Mouse (Mus musculus) embryonic facial prominence, embryonic 10.5 days (tissue): ENCODE results near the gene Aldob. TPM values are rescaled to one million over a fixed set of nuclear protein-coding genes. Genes with fewer than 3 reads are reported as not detected.
A peak's percentile ranks its signal among the peaks of the same experiment; 100 is the strongest.

Source experiments
- DNase-seq: peaks from one replicate; pipeline ENCODE4 v3.0.0-alpha.2; 2017; ENCODE audit warnings: low spot score
- H3K27ac ChIP-seq: fragments of 300-500 bp; sonication (generic); replicated peaks from 2 replicates; pipeline ENCODE4 v1.5.1; 2016; ENCODE audit warnings: mild to moderate bottlenecking
- H3K27me3 ChIP-seq: fragments of 300-500 bp; sonication (generic); replicated peaks from 2 replicates; pipeline ENCODE4 v1.6.1; 2016; ENCODE audit warnings: low read depth, mild to moderate bottlenecking; ENCODE audit not compliant: poor library complexity, severe bottlenecking
- H3K36me3 ChIP-seq: fragments of 300-500 bp; sonication (generic); replicated peaks from 2 replicates; pipeline ENCODE4 v1.6.1; 2016; ENCODE audit warnings: mild to moderate bottlenecking, moderate library complexity
- H3K4me1 ChIP-seq: fragments of 300-500 bp; sonication (generic); 2 replicates; pipeline ENCODE4 v1.6.1; 2016
- H3K4me3 ChIP-seq: fragments of 300-500 bp; sonication (generic); 2 replicates; pipeline ENCODE4 v1.5.1; 2016; ENCODE audit warnings: mild to moderate bottlenecking, moderate library complexity
- H3K9me3 ChIP-seq: fragments of 300-500 bp; sonication (generic); 2 replicates; pipeline ENCODE4 v1.6.1; 2016; ENCODE audit warnings: mild to moderate bottlenecking
- WGBS: fragments of 180-500 bp; shearing (Covaris S2); methylation state at CpG from one replicate; pipeline ENCODE4 v1.1.7; 2016; 5-methylcytosine and 5-hydroxymethylcytosine counted together
- polyA plus RNA-seq: library from polyadenylated mRNA; unstranded; fragments of >200 nt; fragmentation: Nextera tagmentation; extraction: Ambion mirVana; gene quantifications from 2 replicates; pipeline ENCODE4 v1.2.1, GENCODE M21; 2016

The Aldob gene
- polyA plus RNA-seq, 1 experiment from 2014 or later = not detected

GRCm38 (mm10) chr4:49558181-49558580, 8.8 kb upstream of the Aldob start:
- no peaks in the 10 kb centered on the region for H3K27me3 ChIP-seq
- no peaks in the 10 kb centered on the region for H3K4me1 ChIP-seq
- no peak overlapping the region for H3K27ac ChIP-seq
- no peak for DNase-seq
- 79% methylated on average over 2 of the region's 2 CpGs for WGBS
- H3K36me3 ChIP-seq = no peaks in the 10 kb centered on the region
- no peak overlapping the region for H3K4me3 ChIP-seq
- no peaks in the 10 kb centered on the region for H3K9me3 ChIP-seq

DNA sequence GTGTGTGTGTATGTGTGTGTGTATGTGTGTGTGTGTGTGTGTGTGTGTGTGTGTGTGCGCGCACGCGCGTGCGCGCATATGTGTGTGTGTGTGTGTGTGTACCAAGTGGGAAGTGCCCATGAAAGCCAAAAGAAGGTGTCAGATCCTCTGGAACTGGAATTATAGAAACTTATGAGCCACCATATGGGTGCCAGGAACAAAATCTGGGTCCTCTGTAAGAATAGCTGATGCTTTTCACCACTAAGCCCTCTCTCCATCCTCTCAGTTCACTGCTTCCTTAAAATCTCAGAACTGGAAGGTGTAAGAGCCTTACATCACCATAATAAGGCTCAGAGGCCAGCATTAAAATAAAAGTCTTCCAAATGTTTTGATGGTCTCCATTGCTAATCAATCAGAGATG, 8.0 kb upstream of the Aldob start:
- H3K27ac ChIP-seq = no peak overlapping the region
- no peak overlapping the region for H3K4me3 ChIP-seq
- H3K4me1 ChIP-seq = no peaks in the 10 kb centered on the region
- H3K9me3 ChIP-seq = no peaks in the 10 kb centered on the region
- 99% methylated on average over 7 of the region's 7 CpGs for WGBS
- H3K36me3 ChIP-seq = no peaks in the 10 kb centered on the region
- DNase-seq = no peak
- no peaks in the 10 kb centered on the region for H3K27me3 ChIP-seq

DNA sequence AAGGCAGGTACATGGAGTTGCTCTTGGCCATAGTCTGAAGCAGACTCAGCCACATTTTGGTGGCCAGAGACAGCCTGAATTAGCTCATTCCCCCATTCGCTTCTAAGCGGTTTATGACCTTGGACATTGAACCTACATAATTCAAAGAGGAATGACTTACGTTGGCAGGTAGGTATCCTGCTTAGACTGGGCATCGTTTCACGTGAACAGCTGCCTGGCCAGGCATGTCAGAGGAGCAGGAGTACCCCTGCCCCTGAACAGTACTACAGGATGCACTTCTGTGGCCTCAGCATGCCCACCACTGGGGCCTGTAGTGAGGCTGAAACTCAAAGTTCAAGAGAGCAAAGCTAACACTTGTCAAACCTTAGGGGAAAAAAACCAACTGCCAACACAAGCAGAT, 4.0 kb upstream of the Aldob start:
- H3K4me3 ChIP-seq = no peak overlapping the region
- H3K9me3 ChIP-seq = no peaks in the 10 kb centered on the region
- no peak for DNase-seq
- WGBS = 91% methylated on average over 5 of the region's 5 CpGs
- H3K4me1 ChIP-seq = no peaks in the 10 kb centered on the region
- no peak overlapping the region for H3K27ac ChIP-seq
- no peaks in the 10 kb centered on the region for H3K27me3 ChIP-seq
- H3K36me3 ChIP-seq = no peaks in the 10 kb centered on the region

DNA sequence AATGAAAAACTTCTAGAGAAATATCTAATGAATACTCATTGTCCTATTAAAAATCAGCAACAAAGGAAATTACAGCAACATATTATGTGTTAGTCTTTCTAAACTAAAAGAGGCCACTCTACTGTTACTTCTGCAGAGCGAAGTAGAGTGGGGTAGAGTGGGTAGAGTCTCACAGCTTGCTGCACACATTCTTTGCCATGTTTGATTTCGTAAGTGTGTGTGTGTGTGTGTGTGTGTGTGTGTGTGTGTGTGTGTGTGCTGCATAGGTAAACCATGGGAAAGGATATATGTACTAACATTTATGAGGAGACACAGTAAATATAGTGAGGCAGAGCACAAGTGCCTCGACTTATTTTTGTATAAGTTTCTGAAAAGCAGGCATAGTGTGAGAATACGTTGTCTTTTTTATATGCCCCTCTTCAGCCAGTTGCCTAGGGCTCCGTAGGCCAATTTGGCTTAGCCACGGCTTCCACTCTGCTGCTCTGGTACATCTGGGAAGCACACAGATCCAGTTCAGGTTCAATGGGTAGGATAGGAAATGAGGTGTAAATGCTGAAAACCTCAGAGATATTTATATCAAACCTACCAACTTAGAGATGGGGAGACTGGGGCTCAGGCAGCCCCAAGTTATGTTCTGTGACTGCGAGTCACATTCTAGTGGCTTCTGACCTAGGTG, 1.7 kb downstream of the Aldob start:
- no peak overlapping the region for H3K4me3 ChIP-seq
- no peak for DNase-seq
- H3K36me3 ChIP-seq = no peaks in the 10 kb centered on the region
- 88% methylated on average over 7 of the region's 7 CpGs for WGBS
- no peak overlapping the region for H3K27ac ChIP-seq
- H3K4me1 ChIP-seq = no peaks in the 10 kb centered on the region
- H3K9me3 ChIP-seq = no peaks in the 10 kb centered on the region
- no peaks in the 10 kb centered on the region for H3K27me3 ChIP-seq

DNA sequence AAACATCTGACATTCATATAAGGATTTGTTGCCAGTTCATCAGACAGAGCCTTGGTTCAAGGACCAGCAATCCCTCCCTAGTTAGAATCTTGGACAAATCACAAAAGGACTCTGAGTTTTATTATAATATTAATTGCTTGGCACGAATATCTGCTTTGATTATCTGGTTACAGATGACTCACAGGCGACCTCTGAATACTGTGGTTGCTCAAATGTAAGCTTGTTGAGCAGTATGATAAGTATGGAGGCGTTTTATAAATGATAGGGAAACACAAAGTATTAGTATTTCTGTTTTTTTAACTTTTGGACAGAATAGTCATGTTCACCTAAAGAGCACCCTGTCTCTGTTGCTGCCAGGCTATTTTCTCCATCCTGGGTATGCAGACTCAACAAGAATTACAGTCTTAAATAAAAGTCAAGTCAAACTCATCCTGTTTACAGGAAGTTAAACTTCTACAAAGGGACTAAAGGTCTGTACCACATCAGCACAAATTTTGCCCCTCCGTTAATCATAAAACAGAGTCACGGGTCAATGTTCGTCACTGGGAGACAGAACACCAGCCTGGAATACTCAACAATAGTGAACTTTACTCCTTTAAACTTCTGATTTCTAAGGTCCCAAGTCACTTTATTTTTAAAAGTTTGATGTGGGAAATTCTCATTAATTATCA, 2.3 kb downstream of the Aldob start:
- Histone ChIP-seq H3K9me3 (no peaks in the 10 kb centered on the region), H3K4me3 (no peak overlapping the region), H3K36me3 (no peaks in the 10 kb centered on the region), H3K4me1 (no peaks in the 10 kb centered on the region), H3K27me3 (no peaks in the 10 kb centered on the region), H3K27ac (no peak overlapping the region)
- 78% methylated on average over 6 of the region's 6 CpGs for WGBS
- DNase-seq = no peak

DNA sequence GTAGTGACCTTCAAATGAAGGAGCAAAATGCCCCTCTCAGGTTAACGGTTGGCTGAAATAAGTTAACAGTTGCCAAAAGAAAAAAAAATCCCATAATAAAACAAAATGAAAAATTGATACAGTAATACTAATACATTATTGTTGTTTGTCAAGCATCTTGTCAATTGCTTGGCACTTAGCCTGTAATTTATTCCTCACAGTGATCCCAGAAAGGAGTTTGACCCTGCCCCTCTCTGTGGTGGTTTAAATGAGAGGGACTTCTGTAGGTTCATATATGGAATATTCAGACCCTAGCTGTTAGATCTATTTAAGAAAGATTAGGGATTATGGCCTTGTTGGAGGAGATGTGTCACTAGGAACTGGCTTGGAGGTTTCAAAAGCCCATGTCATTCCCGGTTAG, 3.3 kb downstream of the Aldob start:
- H3K27me3 ChIP-seq = no peaks in the 10 kb centered on the region
- H3K27ac ChIP-seq = no peak overlapping the region
- 83% methylated on average over 2 of the region's 2 CpGs for WGBS
- no peak for DNase-seq
- H3K36me3 ChIP-seq = no peaks in the 10 kb centered on the region
- H3K9me3 ChIP-seq = no peaks in the 10 kb centered on the region
- no peak overlapping the region for H3K4me3 ChIP-seq
- no peaks in the 10 kb centered on the region for H3K4me1 ChIP-seq

GRCm38 (mm10) chr4:49540966-49541365, 8.4 kb downstream of the Aldob start:
- H3K4me3 ChIP-seq = no peak overlapping the region
- no peaks in the 10 kb centered on the region for H3K9me3 ChIP-seq
- WGBS = 77% methylated on average over 3 of the region's 3 CpGs
- no peak for DNase-seq
- H3K4me1 ChIP-seq = no peaks in the 10 kb centered on the region
- no peaks in the 10 kb centered on the region for H3K36me3 ChIP-seq
- H3K27me3 ChIP-seq = no peaks in the 10 kb centered on the region
- H3K27ac ChIP-seq = no peak overlapping the region

DNA sequence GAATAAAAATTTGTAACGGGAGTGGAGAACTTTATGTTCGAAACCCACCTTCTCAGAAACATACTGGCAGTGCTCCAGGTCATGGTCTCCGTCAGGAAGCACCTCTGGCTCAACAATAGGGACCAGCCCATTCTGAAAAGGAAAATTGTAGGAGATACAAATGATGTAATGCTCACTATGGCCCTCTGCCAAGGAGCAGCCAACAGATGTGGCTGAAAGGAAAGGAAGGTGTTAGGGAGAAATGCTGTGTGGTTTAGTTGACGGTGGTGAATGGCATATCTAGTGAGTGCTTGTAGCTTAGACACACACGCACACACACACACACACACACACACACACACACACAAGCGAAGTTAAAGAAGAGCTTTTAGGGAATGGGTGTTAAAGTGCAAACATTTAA, 9.7 kb downstream of the Aldob start:
- Histone ChIP-seq H3K27ac (no peak overlapping the region), H3K36me3 (no peaks in the 10 kb centered on the region), H3K9me3 (no peaks in the 10 kb centered on the region), H3K4me1 (no peaks in the 10 kb centered on the region), H3K27me3 (no peaks in the 10 kb centered on the region), H3K4me3 (no peak overlapping the region)
- no peak for DNase-seq
- 83% methylated on average over 6 of the region's 6 CpGs for WGBS

GRCm38 (mm10) chr4:49536671-49537070, 12.7 kb downstream of the Aldob start:
- H3K36me3 ChIP-seq = peaks cover 14% of the 10 kb centered on the region
- 81% methylated on average over 4 of the region's 4 CpGs for WGBS
- no peak for DNase-seq
- H3K4me3 ChIP-seq = no peak overlapping the region
- H3K4me1 ChIP-seq = no peaks in the 10 kb centered on the region
- H3K9me3 ChIP-seq = no peaks in the 10 kb centered on the region
- H3K27me3 ChIP-seq = no peaks in the 10 kb centered on the region
- H3K27ac ChIP-seq = no peak overlapping the region

DNA sequence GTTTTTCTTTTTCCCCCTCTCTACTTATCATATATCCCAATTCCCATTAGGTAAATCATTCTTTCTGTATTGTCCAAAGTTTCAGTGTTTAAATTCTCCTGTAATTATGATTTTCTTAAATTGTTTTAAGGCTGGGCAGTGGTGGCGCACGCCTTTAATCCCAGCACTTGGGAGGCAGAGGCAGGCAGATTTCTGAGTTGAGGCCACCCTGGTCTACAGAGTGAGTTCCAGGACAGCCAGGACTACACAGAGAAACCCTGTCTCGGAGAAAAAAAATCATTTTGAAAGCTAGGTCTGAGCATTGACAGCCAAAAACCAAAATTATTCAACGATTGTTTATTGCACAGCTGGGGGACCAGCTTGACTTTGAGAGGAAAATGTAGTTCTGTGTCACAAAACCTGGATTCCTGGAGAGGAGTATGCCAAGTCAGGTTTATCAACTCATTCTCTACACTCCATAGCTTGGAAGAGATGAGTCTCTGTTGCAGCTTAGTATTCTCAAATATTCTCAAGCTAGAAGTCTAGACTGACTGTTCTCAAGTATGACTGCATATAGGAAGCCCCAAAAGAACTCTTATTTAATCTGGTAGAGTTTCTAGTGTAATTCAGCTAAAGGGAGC, 13.6 kb downstream of the Aldob start:
- Histone ChIP-seq H3K27ac (no peak overlapping the region), H3K9me3 (no peaks in the 10 kb centered on the region), H3K36me3 (peaks cover 22% of the 10 kb centered on the region), H3K4me1 (no peaks in the 10 kb centered on the region), H3K27me3 (no peaks in the 10 kb centered on the region), H3K4me3 (no peak overlapping the region)
- DNase-seq = no peak
- 91% methylated on average over 4 of the region's 4 CpGs for WGBS

DNA sequence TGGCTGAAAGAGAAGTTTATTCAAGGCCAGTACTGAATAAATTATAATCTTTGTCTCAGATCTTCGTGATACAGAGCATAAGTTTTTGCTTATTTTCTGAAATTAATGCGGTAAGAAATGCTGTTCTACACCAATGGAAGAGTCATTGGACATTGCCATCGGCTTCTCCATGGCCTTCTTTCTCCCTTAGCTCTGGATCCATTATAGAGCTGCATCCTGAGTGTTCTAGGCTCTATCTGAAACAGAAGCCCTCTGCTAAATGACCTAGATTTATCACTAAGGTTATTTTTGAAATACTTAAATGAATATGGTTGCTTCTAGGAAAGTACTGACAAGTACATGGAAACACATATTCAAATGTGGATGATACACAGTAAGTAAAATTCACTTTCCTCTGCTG, 14.3 kb downstream of the Aldob start:
- H3K27ac ChIP-seq = no peak overlapping the region
- H3K4me1 ChIP-seq = no peaks in the 10 kb centered on the region
- peaks cover 5% of the 10 kb centered on the region for H3K9me3 ChIP-seq
- H3K27me3 ChIP-seq = no peaks in the 10 kb centered on the region
- DNase-seq = no peak
- peaks cover 29% of the 10 kb centered on the region for H3K36me3 ChIP-seq
- 90% methylated on average over 3 of the region's 3 CpGs for WGBS
- H3K4me3 ChIP-seq = no peak overlapping the region

GRCm38 (mm10) chr4:49522576-49522975, 26.8 kb downstream of the Aldob start:
- 88% methylated on average over 9 of the region's 9 CpGs for WGBS
- peaks cover 17% of the 10 kb centered on the region for H3K4me1 ChIP-seq
- peaks cover 54% of the 10 kb centered on the region for H3K36me3 ChIP-seq
- no peak overlapping the region for H3K27ac ChIP-seq
- H3K27me3 ChIP-seq = no peaks in the 10 kb centered on the region
- no peak for DNase-seq
- no peaks in the 10 kb centered on the region for H3K9me3 ChIP-seq
- H3K4me3 ChIP-seq = peak overlapping the region; percentile 74; the same call in 1 of the 2 replicates

DNA sequence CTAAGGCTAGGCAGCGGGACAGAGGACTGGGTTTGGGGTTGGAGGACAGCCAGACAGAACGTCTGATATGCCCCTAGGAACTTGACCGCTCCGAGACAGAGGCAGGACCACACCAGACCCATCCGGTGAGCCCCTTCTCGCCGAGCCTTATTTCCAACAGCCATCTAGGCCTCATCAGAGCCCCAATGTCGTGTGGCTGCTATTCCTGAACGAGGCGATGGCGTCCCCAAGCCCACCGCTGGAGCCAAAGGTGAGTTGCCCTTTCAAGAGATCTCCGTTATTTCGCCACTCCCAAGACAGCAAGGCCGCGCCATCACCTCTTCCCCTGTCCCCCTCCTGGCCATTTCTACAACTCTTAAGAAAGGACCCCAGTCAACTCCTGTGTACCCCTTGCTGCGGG, 28.0 kb downstream of the Aldob start:
- H3K36me3 ChIP-seq = peaks cover 52% of the 10 kb centered on the region
- WGBS = 2% methylated on average over 17 of the region's 17 CpGs

More for the DNA sequence above, 28.0 kb downstream of the Aldob start:
- no peaks in the 10 kb centered on the region for H3K9me3 ChIP-seq
- H3K27me3 ChIP-seq = no peaks in the 10 kb centered on the region
- peak overlapping the region; percentile 88 for H3K27ac ChIP-seq
- no peak for DNase-seq
- peak overlapping the region; percentile 74 for H3K4me3 ChIP-seq
- H3K4me1 ChIP-seq = peaks cover 17% of the 10 kb centered on the region
